Mouse (Mus musculus) neural tube, embryonic 13.5 days (tissue): ENCODE measurements around the gene Slc25a38. TPM values are rescaled to one million over a fixed set of nuclear protein-coding genes. Genes with fewer than 3 reads are reported as not detected.

ENCODE experiments used
- ATAC-seq: fragments of 200-750 bp; cut with Nextera tagmentation; 2 replicates; pipeline ENCODE4 v1.8.0; 2017; ENCODE audit warnings: low read depth, mild to moderate bottlenecking, moderate TSS enrichment, moderate library complexity
- H3K27ac ChIP-seq: fragments of 300-500 bp; sonication (generic); replicated peaks from 2 replicates; pipeline ENCODE4 v1.5.1; 2015; ENCODE audit warnings: moderate library complexity, mild to moderate bottlenecking, inconsistent platforms
- H3K27me3 ChIP-seq: fragments of 300-500 bp; sonication (generic); 2 replicates; pipeline ENCODE4 v1.6.1; 2015; ENCODE audit warnings: mild to moderate bottlenecking, inconsistent platforms
- H3K36me3 ChIP-seq: fragments of 300-500 bp; sonication (generic); 2 replicates; pipeline ENCODE4 v1.6.1; 2015; ENCODE audit warnings: mild to moderate bottlenecking, inconsistent platforms
- H3K4me1 ChIP-seq: fragments of 300-500 bp; sonication (generic); replicated peaks from 2 replicates; pipeline ENCODE4 v1.6.1; 2015; ENCODE audit warnings: inconsistent platforms
- H3K4me2 ChIP-seq: fragments of 300-500 bp; sonication (generic); 2 replicates; pipeline ENCODE4 v1.6.1; 2015; ENCODE audit warnings: inconsistent platforms, mild to moderate bottlenecking, moderate library complexity
- H3K4me3 ChIP-seq: fragments of 300-500 bp; sonication (generic); 2 replicates; pipeline ENCODE4 v1.5.1; 2015; ENCODE audit warnings: mild to moderate bottlenecking, inconsistent platforms
- H3K9ac ChIP-seq: fragments of 300-500 bp; sonication (generic); 2 replicates; pipeline ENCODE4 v1.6.1; 2015; ENCODE audit warnings: moderate library complexity, mild to moderate bottlenecking, inconsistent platforms
- H3K9me3 ChIP-seq: fragments of 300-500 bp; sonication (generic); 2 replicates; pipeline ENCODE4 v1.6.1; 2016; ENCODE audit warnings: inconsistent platforms
- WGBS: fragments of 180-500 bp; shearing (Covaris S2); methylation state at CpG from one replicate; pipeline ENCODE4 v1.1.7; 2015; 5-methylcytosine and 5-hydroxymethylcytosine counted together
- polyA plus RNA-seq: library from polyadenylated mRNA; unstranded; fragments of >200 nt; fragmentation: Nextera tagmentation; extraction: Ambion mirVana; gene quantifications from 2 replicates; pipeline ENCODE4 v1.2.1, GENCODE M21; 2015

Gene Slc25a38
- polyA plus RNA-seq, 1 experiment from 2014 or later = 38.9 TPM

DNA sequence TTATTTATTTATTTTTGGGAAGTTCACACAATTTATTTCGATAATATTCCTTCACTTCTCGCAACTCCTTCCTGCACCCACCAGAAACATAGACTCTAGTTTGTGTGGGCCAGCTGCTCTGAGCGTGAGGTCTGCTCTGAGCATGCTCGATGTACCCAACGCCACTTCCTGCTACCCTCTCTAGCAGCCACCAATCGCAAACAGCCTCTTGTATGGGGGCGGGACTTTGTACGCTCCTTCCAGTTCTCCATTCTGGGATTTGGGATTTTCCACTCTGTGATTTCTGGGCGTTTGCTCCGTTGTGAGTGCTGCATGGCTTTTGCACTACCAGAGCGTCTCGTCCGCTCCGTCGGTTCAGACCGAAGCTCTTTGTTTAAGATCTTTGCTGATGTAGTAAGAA is 53.7 kb downstream of the Slc25a38 start:
- Histone ChIP-seq H3K4me2 (no peak overlapping the region), H3K4me1 (no peaks in the 10 kb centered on the region), H3K9me3 (no peaks in the 10 kb centered on the region), H3K27ac (no peak overlapping the region), H3K36me3 (no peaks in the 10 kb centered on the region), H3K9ac (no peak overlapping the region), H3K4me3 (no peak overlapping the region), H3K27me3 (peaks cover 3% of the 10 kb centered on the region; the same call in 1 of the 2 replicates)
- 90% methylated on average over 16 of the region's 16 CpGs for WGBS
- ATAC-seq = no peak

DNA sequence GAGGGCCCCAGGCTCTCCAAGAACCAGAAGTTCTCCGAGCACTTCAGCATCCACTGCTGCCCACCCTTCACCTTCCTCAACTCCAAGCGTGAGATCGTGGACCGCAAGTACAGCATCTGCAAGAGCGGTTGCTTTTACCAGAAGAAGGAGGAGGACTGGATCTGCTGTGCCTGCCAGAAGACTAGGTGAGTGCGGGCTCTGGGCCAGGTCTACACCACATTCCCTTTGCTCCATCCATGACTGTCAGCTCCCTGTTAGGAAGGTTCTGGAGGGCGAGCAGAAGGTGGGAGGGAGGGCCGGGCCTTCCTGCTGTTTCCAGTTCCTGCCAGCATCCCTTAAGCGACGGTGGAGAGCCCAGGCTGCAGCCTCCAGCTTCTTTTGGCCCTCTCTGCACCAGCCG is 57.7 kb downstream of the Slc25a38 start:
- no peak for ATAC-seq
- 72% methylated on average over 11 of the region's 11 CpGs for WGBS
- Histone ChIP-seq H3K27me3 (no peaks in the 10 kb centered on the region), H3K9me3 (no peaks in the 10 kb centered on the region), H3K4me3 (no peak overlapping the region), H3K27ac (no peak overlapping the region), H3K4me2 (no peak overlapping the region), H3K9ac (no peak overlapping the region), H3K4me1 (no peaks in the 10 kb centered on the region), H3K36me3 (no peaks in the 10 kb centered on the region)

DNA sequence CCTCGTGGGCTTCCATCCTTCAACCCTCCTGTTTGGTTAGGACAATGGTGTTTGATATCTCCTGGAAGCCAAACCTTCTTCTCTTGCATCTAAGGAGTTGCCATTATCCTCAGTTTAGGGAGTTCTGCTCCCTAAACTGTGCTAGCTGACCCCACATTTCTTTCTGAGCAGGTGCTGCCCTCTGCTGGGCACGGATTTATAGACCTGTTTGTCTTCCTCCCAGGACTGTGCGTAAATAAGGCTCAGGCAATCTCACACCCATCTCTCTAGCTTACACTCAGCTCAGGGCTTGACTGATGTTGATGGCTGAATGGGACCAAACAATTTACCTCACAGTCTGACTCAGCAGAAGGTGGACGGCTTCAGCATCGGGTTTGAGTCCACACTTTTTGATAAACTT is 61.1 kb downstream of the Slc25a38 start:
- H3K9me3 ChIP-seq = no peaks in the 10 kb centered on the region
- no peaks in the 10 kb centered on the region for H3K4me1 ChIP-seq
- H3K27me3 ChIP-seq = no peaks in the 10 kb centered on the region
- no peak overlapping the region for H3K27ac ChIP-seq
- no peaks in the 10 kb centered on the region for H3K36me3 ChIP-seq
- H3K9ac ChIP-seq = no peak overlapping the region
- WGBS = 38% methylated on average over 5 of the region's 5 CpGs
- no peak overlapping the region for H3K4me3 ChIP-seq
- H3K4me2 ChIP-seq = no peak overlapping the region
- ATAC-seq = no peak

Other genes with a start within 250 kb of the Slc25a38 start
- gene Wdr48, start 215.5 kb upstream of the Slc25a38 start, polyA plus RNA-seq = 56.6 and 63.6 TPM in 2 replicates
- gene Gorasp1, start 172.8 kb upstream of the Slc25a38 start, polyA plus RNA-seq = 20.9 and 22.9 TPM in 2 replicates
- 0.36 and 0.39 TPM in 2 replicates for gene Ttc21a, start 172.8 kb upstream of the Slc25a38 start, polyA plus RNA-seq
- 1.0 and 1.8 TPM in 2 replicates for gene Csrnp1, start 125.7 kb upstream of the Slc25a38 start, polyA plus RNA-seq
- gene Xirp1, start 86.8 kb upstream of the Slc25a38 start, polyA plus RNA-seq = 0.06 and 0.17 TPM in 2 replicates
- gene Cx3cr1, start 40.5 kb upstream of the Slc25a38 start, polyA plus RNA-seq = 11.4 and 11.9 TPM in 2 replicates
- not detected in 2 replicates for gene Ccr8, start 18.3 kb upstream of the Slc25a38 start, polyA plus RNA-seq
- gene Rpsa, start 17.3 kb downstream of the Slc25a38 start, polyA plus RNA-seq = 806 and 866 TPM in 2 replicates
- 0.10 and 0.11 TPM in 2 replicates for gene Mobp, start 39.3 kb downstream of the Slc25a38 start, polyA plus RNA-seq
- 3.6 and 4.5 TPM in 2 replicates for gene Myrip, start 191.1 kb downstream of the Slc25a38 start, polyA plus RNA-seq